Mouse (Mus musculus): ENCODE data around the gene Sass6.
A peak's percentile ranks its signal among the peaks of the same experiment; 100 is the strongest.
"Not testable (repeated sequence)": the region's sequence is repeated elsewhere in the genome, so short reads cannot be mapped to it uniquely, and the experiment has no call there.

The Sass6 gene

GRCm38 (mm10) chr3:116594728-116595602, at the start of gene Sass6:
Gene Sass6 (plus strand): TSS chr3:116594982.
- DNase-seq = peak; percentile 96

DNA sequence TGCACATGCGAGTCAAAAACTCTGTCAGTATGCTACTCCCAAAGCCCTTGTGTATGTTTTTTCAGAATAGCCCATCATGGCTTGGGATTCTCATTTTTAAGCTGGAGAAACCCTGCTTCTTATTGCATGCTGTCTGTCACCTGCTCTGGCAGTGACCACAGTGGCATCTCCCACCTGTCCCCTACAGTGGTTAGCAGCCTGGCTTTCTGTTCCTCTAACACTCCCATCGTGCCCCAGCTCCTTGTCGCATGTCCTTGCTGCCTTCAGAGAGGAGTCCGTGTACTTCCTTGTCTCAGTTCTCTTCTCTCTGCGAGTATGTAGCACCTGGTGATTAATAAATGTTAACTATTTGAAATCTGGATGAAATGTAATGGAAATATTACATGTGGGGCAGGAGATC, 47.4 kb upstream of the Sass6 start:
- DNase-seq = no peak

GRCm38 (mm10) chr3:116551362-116551761, 43.4 kb upstream of the Sass6 start:
- no peak for DNase-seq

- not testable (repeated sequence) for DNase-seq
Observed at GRCm38 (mm10) chr3:116561315-116561714, 33.5 kb upstream of the Sass6 start.

DNA sequence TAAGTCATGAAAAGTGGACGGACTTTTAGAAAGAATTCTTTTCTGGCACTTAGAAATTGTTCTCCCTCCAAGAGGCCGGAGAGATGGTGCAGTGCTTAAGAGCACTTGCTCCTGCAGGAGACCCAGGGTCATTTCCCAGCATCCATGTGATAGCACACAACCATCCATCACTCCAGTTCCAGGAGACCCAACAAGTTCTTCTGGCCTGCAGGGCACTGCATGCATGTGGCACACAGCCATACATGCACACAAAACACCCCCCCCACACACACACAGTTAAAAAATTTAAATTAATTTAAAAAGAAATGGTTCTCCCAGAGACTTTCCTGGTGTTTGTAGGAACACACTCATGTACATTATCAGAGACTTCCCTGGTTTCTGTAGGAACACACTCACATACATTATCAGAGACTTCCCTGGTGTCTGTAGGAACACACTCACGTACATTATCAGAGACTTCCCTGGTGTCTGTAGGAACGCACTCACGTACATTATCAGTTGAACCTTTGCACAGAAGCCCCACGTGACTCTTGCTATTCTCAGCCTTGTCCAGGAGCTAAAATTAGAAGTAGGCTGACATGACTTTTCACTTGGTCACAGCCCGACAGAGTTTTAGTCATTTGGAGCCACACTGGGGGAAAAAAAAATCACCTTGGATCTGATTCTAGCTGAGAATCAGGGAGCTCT, 32.2 kb upstream of the Sass6 start, which contains the start of gene Lrrc39:
TSS of gene Lrrc39 (plus strand) at position 566 of the 687 bp plus-strand sequence.
- DNase-seq = no peak

GRCm38 (mm10) chr3:116563095-116563492, 31.7 kb upstream of the Sass6 start:
- DNase-seq = no peak

GRCm38 (mm10) chr3:116570628-116571027, 24.2 kb upstream of the Sass6 start:
- DNase-seq = no peak

GRCm38 (mm10) chr3:116577286-116577685, 17.5 kb upstream of the Sass6 start:
- no peak for DNase-seq

DNA sequence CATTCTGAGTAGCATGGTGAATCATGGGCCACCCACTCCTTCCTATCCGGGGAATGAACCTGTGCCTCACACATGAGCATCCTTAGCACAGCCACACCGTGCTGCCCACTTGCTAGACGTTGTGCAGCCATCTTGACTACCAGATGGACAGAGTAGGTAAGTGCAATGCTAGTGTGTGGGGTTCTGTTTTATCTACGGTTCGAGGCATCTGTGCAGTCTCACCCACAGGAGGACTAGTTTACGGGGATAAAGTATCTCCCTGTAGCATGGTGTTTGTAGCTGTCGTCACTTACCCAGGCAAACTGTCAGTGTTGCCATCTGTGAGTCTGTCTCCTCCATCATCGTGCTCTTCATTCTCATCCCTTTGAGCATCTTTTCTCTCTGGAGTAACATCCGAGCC, 12.6 kb upstream of the Sass6 start:
- no peak for DNase-seq

- no peak for DNase-seq
Observed at GRCm38 (mm10) chr3:116594076-116594727, 580 bp upstream of the Sass6 start.

DNA sequence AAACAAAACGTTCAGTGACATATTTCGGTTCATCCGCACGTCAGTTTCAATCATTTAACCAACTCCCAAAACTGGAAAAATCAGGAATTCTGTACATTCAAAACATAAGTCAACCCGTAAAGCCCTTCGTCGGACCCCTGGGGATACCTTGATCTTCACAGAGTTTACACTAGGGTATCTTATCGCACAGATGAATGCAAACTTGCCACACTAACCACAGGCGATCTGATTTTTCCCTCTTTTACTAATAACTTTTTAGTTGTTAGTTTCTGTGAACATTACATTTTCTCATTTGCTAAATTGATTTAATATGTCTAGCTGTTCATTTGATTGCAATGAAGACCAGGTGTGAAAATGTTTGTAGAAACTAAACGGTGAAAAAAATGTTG, 815 bp downstream of the Sass6 start:
- peak; percentile 13 for DNase-seq

GRCm38 (mm10) chr3:116599705-116600104, 4.9 kb downstream of the Sass6 start:
- no peak for DNase-seq

DNA sequence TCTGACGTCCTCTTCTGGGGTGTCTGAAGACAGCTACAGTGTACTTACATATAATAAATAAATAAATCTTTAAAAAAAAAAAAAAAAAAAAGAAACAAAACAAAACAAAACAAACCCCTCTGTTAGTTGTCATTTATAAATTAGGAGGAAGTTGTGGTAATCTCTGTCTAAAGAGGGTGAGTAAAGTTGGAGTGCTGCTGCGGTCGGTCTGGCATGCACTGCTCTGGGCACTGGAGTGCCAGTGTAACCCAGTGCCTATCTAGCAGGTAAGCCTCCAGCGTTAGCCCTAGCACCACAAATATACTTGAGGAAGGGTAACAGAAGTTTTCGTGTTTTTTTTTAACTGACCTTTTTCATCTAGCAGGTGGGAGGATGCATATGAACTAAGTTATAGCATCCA, 6.2 kb downstream of the Sass6 start:
- DNase-seq = no peak

DNA sequence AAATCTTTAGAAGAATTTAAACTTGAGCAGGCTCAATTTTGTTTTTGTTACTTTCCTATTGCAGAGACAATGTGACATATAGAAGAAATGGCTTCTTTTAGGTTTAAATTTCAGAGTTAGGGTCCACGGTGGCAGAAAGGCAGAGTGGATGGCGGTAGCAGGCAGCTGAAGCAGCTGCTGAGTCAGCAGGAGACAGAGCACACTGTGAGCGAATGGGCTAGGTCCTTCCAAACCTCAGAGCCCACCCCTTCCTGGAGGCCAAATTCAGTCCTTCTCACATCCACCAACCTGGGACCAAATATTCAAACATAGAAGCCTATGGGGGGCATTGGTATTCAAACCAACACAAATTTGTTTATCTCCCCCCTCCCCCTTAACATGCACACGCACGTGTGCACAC, 7.0 kb downstream of the Sass6 start:
- no peak for DNase-seq

DNA sequence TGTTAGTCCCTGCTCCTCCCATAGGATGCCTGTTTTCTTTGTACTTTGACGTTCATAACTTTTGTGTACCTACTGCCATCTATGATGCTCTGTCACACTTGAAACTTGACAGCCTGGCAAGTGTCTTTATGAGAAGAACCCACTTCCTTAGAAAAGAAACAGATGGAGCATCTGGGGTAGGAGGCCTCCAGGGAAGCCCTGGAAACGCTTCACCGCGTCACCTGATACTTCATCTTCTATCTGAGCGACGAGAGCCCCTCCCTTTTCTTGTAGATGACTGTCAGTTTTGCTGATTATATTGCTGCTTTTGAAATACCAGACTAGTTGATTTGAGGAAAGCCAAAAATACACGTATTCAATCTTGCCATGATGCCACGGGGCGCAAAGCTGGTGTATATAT, 9.8 kb downstream of the Sass6 start:
- no peak for DNase-seq

GRCm38 (mm10) chr3:116614295-116614892, 19.6 kb downstream of the Sass6 start, which contains the start of gene Trmt13:
Gene Trmt13 (minus strand): TSS chr3:116614587.
- DNase-seq = no peak

- DNase-seq = no peak
Observed at GRCm38 (mm10) chr3:116615318-116616068, 20.7 kb downstream of the Sass6 start.

GRCm38 (mm10) chr3:116618855-116619254, 24.1 kb downstream of the Sass6 start:
- DNase-seq = no peak

- DNase-seq = no peak
Observed at GRCm38 (mm10) chr3:116620636-116621370, 26.0 kb downstream of the Sass6 start.

- no peak for DNase-seq
Observed at GRCm38 (mm10) chr3:116622641-116623040, 27.9 kb downstream of the Sass6 start.

DNA sequence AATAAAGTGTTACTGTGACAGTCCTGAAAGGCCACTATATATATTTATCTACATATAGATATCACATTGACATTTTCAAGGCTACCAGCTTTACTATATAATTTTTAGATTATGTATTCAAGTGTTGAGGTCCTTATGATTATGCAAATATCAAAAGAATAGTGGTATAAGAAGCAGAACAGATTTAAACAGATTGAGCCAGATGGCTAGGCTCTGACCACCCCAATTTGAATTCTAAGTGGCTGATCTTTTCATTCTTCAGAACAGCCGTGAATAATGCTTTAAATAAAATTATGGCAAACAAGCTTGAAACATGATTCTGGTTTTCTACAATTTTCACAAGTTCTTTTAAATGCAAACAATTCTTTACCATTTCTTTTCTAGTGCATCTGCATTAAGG, 36.7 kb downstream of the Sass6 start:
- no peak for DNase-seq

DNA sequence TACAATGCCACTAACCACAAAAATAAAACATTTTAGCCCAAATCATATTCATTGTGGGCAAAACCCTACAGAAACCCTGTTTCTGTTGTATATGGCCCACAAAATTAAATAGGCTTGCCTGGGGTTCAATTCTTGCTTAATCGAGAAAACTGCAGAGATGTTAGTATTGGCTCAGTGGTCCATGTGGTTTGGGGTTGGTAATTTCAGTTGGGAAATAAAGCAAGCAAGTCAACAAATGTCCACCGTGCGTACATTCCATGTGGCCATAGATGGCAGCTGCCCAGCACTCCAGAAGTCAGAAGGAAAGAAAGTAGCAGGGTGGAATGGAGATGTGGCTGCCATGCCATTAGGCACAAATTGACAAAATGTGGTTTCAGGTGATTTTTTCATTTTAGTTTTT, 38.2 kb downstream of the Sass6 start:
- no peak for DNase-seq
